Mouse (Mus musculus) ES-Bruce4 (cell line): ENCODE measurements around the gene Dchs2.

Experiments used
- CTCF ChIP-seq: IDR thresholded peaks from one replicate; pipeline ENCODE4 v1.8.1; 2011; ENCODE audit warnings: low read depth, low read length
- EP300 ChIP-seq: IDR thresholded peaks from 2 replicates; pipeline ENCODE4 v1.6.1; 2011; ENCODE audit warnings: low read depth, low read length; ENCODE audit not compliant: insufficient read depth
- POLR2A ChIP-seq: IDR thresholded peaks from one replicate; pipeline ENCODE4 v1.8.1; 2011; ENCODE audit warnings: low read length; ENCODE audit not compliant: insufficient read depth

DNA sequence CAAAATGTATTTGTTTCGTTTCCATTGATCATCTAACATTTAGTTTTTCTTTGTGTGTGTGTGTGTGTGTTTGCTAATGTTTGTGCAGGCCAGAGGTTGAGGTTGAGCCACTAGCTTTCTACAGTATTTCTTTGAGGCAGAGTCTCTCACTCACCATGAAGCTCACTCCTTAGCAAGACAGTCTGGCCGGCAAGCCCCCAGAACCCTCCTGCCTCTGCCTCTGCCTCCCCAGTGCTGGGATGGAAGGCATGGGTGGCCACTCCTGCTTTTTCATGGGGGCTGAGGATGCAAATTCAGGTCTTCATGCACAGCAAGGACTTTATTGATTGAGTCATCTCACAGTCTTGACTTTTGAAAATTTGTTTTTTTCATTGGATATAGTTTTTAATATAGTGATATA, 102.6 kb downstream of the Dchs2 start:
- TF ChIP-seq CTCF (no peak), POLR2A (no peak), EP300 (no peak)
